Mouse (Mus musculus): Measurements from ENCODE around the gene Mt4. TPM values are rescaled to one million over a fixed set of nuclear protein-coding genes. Genes with fewer than 3 reads are reported as not detected.
A peak's percentile ranks its signal among the peaks of the same experiment; 100 is the strongest.
"Not testable (repeated sequence)": the region's sequence is repeated elsewhere in the genome, so short reads cannot be mapped to it uniquely, and the experiment has no call there.

Mt4 gene
- polyA plus RNA-seq, 2 experiments from 2014 or later: not detected

- ATAC-seq: no peak
Measured at GRCm38 (mm10) chr8:94135556-94135955, 1.4 kb upstream of the Mt4 start.

GRCm38 (mm10) chr8:94136192-94136591 is 805 bp upstream of the Mt4 start:
- no peak for ATAC-seq

GRCm38 (mm10) chr8:94140266-94140795 is 3.3 kb downstream of the Mt4 start:
- ATAC-seq: no peak

- no peak for ATAC-seq
Measured at GRCm38 (mm10) chr8:94148236-94148635, 11.2 kb downstream of the Mt4 start.

DNA sequence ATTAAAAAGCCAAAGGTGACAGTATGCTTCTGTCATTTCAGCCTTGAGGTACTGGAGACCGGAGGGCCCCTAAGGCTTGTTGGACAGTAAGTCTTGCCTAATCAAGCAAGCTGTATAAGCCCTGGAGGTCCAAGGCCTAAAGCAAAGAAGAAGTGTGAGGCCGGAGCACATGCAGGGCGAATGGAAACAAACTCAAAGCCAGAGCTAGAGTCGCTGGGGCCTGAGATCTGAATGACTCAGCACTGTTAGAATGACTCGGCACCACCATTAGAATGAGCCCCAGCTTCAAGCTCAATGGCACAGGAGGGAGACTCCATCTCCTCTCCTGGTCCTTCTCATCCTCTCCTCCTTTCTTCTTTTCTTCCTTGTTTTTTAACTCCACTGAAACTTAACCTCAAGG is 13.9 kb downstream of the Mt4 start:
- no peak for ATAC-seq

- no peak for ATAC-seq
Measured at GRCm38 (mm10) chr8:94152513-94153300, 15.7 kb downstream of the Mt4 start, which contains the start of gene Mt3. Gene Mt3, plus strand, starts transcription at chr8:94152607.

DNA sequence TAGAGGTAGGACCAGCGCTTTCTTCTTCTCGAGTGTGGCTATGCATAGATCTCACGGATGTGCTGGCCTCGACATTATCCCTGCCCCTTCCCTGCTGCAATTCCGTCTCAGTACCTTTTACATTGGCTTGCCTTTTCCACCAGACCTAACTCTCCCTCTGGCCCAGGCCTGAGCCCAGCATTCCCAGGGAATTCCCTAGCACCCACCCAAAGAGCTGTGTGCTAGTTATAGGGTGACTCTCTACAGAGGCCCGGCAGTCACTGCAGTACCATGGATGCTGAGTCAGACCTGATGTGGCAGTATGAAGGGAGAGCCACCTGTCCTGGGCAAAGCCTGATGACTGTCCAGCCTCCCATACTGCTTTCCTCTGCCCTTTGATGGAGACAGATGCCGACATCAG is 16.5 kb downstream of the Mt4 start:
- ATAC-seq: no peak

- no peak for ATAC-seq
Measured at GRCm38 (mm10) chr8:94154537-94154936, 17.5 kb downstream of the Mt4 start.

GRCm38 (mm10) chr8:94156092-94156491 is 19.1 kb downstream of the Mt4 start:
- no peak for ATAC-seq

GRCm38 (mm10) chr8:94165772-94166171 is 28.8 kb downstream of the Mt4 start:
- not testable (repeated sequence) for ATAC-seq

DNA sequence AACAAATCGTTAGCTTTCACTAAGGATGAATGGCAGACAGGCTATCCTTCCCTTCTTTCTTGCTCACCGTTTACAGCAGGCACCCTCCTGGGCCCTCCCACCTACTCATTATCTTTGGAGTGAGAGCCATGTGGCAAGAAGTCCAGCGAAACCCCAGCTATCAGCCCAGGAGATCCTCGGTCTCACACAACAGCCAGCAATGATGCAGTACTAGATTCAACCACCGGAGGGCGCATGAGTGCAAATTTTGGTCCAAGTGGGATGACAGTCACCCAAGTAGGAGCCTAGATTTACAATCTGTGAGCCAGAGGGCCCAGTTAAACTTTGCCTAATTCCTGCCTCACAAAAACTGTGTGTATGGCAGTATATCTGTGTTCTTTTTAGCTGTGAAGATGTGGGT is 30.2 kb downstream of the Mt4 start:
- ATAC-seq: peak; percentile 46

GRCm38 (mm10) chr8:94169547-94169946 is 32.5 kb downstream of the Mt4 start:
- ATAC-seq: no peak

DNA sequence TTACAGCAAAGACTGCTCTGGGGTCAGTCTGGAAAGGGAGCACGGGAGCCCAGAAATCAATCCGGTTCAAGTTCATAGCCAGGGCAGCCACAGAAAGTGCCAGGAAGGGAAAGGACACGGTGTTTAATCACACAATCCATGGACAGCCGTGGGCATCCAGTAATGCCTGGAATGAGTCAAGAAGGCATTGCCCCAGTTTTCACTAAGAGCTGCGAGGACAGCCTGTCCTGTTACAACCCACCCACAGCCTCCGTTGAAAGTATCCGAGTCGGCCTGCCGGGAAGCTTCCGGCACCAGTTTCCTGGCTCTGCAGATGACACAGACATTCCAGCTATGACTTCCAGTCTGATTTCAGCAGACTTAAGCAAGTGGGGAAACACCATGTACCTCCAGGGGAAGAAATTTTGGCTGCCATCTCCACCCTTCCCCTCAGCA is 34.3 kb downstream of the Mt4 start:
- ATAC-seq: peak; percentile 23

GRCm38 (mm10) chr8:94172075-94172808 is 35.2 kb downstream of the Mt4 start, which contains the start of gene Mt2:
Gene Mt2, plus strand, starts transcription at chr8:94172664.
- ATAC-seq: no peak

- no peak for ATAC-seq
Measured at GRCm38 (mm10) chr8:94172809-94173732, 36.1 kb downstream of the Mt4 start.

GRCm38 (mm10) chr8:94173848-94174403 is 36.9 kb downstream of the Mt4 start:
- no peak for ATAC-seq

- no peak for ATAC-seq
Measured at GRCm38 (mm10) chr8:94174619-94175213, 37.7 kb downstream of the Mt4 start.

- no peak for ATAC-seq
Measured at GRCm38 (mm10) chr8:94177716-94178390, 40.9 kb downstream of the Mt4 start.

- ATAC-seq: peak; percentile 52
Measured at GRCm38 (mm10) chr8:94178857-94179712, 42.1 kb downstream of the Mt4 start, which contains the start of gene Mt1. Gene Mt1, plus strand, starts transcription at chr8:94179082.

All from activated CD4-positive, CD25-positive, alpha-beta regulatory T cell, adult 4 months (primary cell).